ENCODE assay signal across 31 mouse cellular contexts in the genomic region with DNA sequence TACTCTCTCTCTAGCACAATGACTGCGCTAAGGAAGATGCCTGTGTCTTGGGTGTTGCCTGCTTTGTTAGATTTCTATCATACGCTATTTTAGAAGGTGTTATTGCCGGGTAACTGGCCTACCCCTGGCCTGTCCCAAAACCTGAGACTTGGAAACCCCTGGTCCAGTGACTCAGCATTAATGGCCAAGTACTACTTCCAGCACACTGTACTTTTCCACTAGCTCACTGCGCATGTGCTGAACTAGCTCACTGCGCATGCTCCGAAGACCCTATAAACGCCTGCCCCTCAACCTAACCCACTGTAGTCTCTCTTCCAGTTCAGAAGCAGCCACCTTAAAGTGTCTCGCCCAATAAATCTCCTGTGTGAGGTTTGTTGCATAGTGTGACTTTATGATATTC.
"Had no signal": no experiment of that assay in that cellular context is flagged by ENCODE, and none has a peak within 500 bp of the region (broad histone marks: within the 10 kb centered on the region; RNA-seq: fewer than 3 reads in every experiment).

No protein-coding gene starts in this region.

- H3K9ac ChIP-seq: limb, embryonic 12.5 days; limb, embryonic 13.5 days; limb, embryonic 15.5 days; liver, embryonic 12.5 days; liver, embryonic 13.5 days; liver, embryonic 14.5 days; liver, embryonic 15.5 days; liver, postnatal 0 days; lung, embryonic 14.5 days; lung, embryonic 15.5 days; midbrain, embryonic 12.5 days; midbrain, embryonic 13.5 days; midbrain, embryonic 15.5 days had no signal

- DNase-seq: left cerebral cortex, postnatal 4 days; liver; liver, embryonic 13.5 days; liver, postnatal 0 days; lung, adult 18-20 months; lung, adult 2 months; lung, embryonic 14.5 days; lung, postnatal 10 days; lung, postnatal 14 days; lung, postnatal 36 days; lung, postnatal 4 days; midbrain, embryonic 14.5 days had no signal

- H3K36me3 ChIP-seq: limb, embryonic 10.5 days; limb, embryonic 12.5 days; limb, embryonic 13.5 days; limb, embryonic 15.5 days; liver, embryonic 12.5 days; liver, embryonic 13.5 days; liver, embryonic 15.5 days; lung, embryonic 15.5 days; midbrain, embryonic 10.5 days; midbrain, embryonic 12.5 days; midbrain, embryonic 13.5 days; midbrain, embryonic 15.5 days had no signal

- H3K4me3 ChIP-seq: limb, embryonic 10.5 days; limb, embryonic 12.5 days; limb, embryonic 13.5 days; limb, embryonic 15.5 days; liver, embryonic 12.5 days; liver, embryonic 13.5 days; liver, embryonic 15.5 days; lung, embryonic 15.5 days; megakaryocyte, embryonic 14.5 days; midbrain, embryonic 10.5 days; midbrain, embryonic 12.5 days; midbrain, embryonic 13.5 days; midbrain, embryonic 15.5 days; myocyte had no signal

- ATAC-seq: liver, embryonic 12.5 days; liver, postnatal 0 days; lung, postnatal 0 days; midbrain, embryonic 13.5 days; midbrain, embryonic 15.5 days; midbrain, embryonic 16.5 days had no signal

- H3K27me3 ChIP-seq: limb, embryonic 12.5 days; limb, embryonic 13.5 days; limb, embryonic 15.5 days; liver, embryonic 12.5 days; liver, embryonic 13.5 days; liver, embryonic 15.5 days; lung, embryonic 15.5 days; megakaryocyte, embryonic 14.5 days; midbrain, embryonic 12.5 days; midbrain, embryonic 13.5 days; midbrain, embryonic 15.5 days had no signal

- H3K4me1 ChIP-seq: limb, embryonic 10.5 days; limb, embryonic 12.5 days; limb, embryonic 13.5 days; limb, embryonic 15.5 days; liver, embryonic 12.5 days; liver, embryonic 13.5 days; liver, embryonic 15.5 days; lung, embryonic 15.5 days; midbrain, embryonic 10.5 days; midbrain, embryonic 12.5 days; midbrain, embryonic 13.5 days; midbrain, embryonic 15.5 days had no signal

- H3K4me2 ChIP-seq: limb, embryonic 12.5 days; limb, embryonic 13.5 days; limb, embryonic 15.5 days; liver, embryonic 11.5 days; liver, embryonic 12.5 days; liver, embryonic 13.5 days; liver, embryonic 15.5 days; lung, embryonic 14.5 days; lung, embryonic 15.5 days; midbrain, embryonic 11.5 days; midbrain, embryonic 12.5 days; midbrain, embryonic 13.5 days; midbrain, embryonic 15.5 days had no signal

- H3K9me3 ChIP-seq: limb, embryonic 10.5 days; limb, embryonic 12.5 days; limb, embryonic 13.5 days; limb, embryonic 15.5 days; liver, embryonic 12.5 days; liver, embryonic 13.5 days; liver, embryonic 15.5 days; lung, embryonic 15.5 days; megakaryocyte, embryonic 14.5 days; midbrain, embryonic 10.5 days; midbrain, embryonic 12.5 days; midbrain, embryonic 13.5 days; midbrain, embryonic 15.5 days had no signal

- H3K27ac ChIP-seq: limb, embryonic 10.5 days; limb, embryonic 12.5 days; limb, embryonic 13.5 days; limb, embryonic 15.5 days; liver, embryonic 12.5 days; liver, embryonic 13.5 days; liver, embryonic 14.5 days; liver, embryonic 15.5 days; lung, embryonic 15.5 days; macrophage; midbrain, embryonic 10.5 days; midbrain, embryonic 12.5 days; midbrain, embryonic 13.5 days; midbrain, embryonic 15.5 days had no signal
